Mouse (Mus musculus) thymus, adult 18-20 months (tissue): Measurements from ENCODE around the gene Kctd21.

Source experiments
- DNase-seq, 2 experiments: peaks; one replicate each; pipeline ENCODE4 v3.0.0; 2022; ENCODE audit warnings: mixed read lengths in 2 of 2

Gene Kctd21

DNA sequence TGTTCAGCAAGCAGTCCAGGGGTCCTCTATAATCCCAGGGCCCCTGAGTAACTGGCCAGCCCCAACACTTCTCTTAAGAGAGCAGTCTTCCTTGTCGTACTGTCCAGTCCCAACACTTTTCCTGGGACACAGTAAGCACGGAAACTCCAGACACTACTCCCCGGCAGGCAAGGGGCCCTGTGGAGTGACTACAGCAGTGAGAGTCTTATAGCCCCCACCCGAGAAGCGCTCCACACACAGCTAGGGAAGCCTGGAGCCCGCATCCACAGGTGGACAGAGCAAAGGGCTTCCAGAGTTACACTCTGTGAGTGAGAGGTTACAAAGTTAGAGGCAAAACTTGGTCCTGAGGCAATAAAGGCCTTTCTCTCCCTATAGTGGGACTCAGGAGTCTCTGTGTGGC, 17.3 kb downstream of the Kctd21 start:
- no peak for DNase-seq

DNA sequence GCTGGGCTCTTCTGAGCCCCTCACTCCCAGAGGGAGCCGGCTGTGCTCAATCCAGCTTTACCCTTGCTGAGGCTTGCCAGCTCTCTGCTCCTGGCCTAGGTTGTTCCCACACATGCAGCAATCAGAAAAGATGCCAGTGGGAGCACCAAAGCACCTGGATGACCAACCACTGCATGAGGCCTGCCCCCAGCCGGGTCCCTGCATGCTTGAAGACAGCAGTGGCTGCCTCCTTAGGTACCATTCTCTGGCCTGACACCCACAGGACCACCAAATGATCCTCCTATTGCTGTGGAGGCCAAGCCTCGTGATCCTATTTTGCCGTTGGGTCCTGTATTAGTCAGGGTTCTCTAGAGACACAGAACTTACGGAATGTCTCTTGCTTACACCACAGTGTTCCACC, 18.8 kb downstream of the Kctd21 start:
- no peak for DNase-seq

DNA sequence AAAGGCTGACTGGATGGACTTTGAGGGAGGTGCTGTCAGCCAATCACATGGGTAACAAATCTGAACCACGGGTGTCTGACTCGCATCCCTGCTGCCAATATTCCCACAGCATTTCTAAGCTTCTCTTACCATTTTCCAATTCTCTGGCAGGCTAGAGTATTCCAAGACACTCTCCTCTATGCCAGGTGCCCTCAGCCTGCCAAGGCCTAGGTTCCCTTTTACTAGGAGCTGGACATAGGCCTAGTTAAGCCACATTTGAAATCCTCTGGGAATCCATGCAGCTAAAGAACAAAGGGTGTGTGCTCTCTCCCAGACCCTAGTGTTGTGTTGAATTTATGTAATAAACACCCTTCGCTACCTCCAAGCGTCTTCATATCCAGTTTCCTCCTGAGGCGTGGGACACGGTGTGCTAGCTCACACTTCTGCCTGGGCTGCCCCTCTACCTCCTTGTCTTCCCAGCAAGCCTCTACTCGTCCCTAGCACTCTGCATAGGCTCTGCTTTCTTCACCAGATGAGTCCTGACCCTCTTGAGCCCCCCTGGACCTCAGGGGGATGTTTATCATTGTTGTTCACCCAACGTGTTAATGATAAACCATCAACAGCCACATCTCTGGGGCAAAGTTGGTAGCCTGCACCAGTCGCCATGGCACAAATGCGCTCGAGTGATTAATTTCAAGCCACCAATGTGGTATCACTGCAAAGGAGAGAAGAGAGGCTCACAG, 19.8 kb downstream of the Kctd21 start:
- no peak for DNase-seq

DNA sequence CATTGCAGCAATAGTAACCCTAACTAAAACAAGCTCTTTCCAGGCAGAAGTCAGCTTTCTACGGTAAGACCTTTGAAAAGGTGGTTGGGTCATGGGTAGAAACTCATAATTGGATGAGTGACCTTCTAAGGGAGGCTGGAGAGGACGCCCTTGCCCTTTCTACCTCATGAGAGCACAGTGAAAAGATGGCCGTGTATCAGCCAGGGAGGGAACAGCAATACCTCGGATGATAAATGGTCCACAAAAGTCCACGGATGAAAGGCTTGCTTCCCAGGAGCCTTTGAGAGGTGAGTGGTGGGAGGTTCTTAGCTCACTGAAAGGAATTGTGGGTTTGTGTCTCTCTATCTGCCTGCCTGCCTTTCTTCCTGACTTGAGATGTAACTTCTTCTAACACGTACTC, 21.2 kb downstream of the Kctd21 start:
- no peak for DNase-seq

DNA sequence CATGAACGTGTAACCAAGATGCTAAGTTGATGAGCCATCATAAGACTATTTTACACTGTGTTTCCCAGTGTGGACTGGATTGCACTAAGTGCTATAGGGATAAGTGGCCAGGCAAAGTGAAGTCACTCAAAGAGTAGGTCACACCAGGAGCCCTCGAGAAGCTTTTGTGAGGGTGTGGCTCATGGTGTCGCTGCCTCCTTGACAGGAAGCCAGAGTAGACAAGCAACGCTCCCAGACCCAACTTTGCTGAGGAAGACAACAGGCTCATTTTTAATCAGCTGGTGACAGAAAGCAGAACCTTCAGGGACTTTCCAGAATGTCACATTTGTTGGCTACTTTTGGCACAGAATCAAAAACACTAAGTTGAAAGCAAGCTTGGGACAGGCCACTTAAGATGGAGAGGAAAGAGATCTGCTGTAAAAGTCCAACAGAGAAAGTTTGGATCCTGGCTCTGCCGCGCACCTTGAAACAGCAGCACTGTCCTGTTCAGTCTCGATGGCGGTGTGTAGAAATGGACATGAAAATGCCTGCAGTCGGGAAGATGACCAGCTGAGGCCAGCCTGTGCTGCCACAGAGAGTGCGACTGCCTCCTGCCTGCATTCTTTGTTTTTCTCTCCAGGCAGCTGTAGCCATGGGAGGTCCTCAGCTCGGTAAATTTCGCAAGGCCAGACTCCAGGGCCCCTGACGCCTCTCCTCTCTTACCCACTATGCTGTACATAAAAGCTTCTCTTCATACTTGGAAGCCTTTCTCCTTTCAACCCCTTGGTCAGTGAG, 23.1 kb downstream of the Kctd21 start:
- DNase-seq = no peak

DNA sequence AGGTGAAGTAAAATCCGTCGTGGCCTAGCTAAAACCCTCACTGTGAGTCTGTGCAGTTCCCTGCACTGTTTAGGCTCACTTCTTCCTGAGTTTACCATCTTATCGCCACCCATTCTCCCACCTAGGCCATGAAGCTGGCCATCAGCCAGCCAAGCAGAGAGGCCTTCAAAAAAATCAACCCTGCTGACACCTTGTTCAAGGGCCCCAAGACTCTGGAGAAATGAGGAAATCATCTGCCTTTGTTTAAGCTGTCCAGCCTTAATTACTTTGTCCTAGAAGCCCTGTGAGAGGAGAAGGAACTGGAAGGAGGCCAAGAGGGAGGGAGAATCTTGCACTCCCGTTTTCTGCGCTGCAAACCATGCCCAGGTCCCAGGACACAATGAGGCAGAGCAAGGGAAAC, 24.1 kb downstream of the Kctd21 start:
- no peak for DNase-seq

DNA sequence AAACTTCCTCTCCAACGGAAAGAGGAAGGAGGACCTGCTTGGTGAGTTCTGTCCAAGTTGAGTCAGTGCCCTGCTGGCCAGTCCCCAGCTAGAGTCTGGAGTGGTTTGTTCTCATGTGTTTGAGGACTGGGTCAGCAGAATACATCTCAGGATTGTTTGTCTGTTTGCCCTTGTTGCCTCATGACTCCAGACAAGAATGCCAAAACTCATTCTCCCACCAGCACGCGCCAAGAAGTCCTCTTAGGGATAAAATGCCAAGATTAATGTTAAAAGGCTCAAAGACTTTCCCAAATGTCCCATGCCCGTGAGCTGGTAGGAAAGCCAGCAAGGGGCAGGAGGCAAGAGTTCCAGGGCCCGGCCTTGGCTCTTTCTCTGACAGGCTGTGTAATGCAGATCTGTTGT, 24.7 kb downstream of the Kctd21 start:
- no peak for DNase-seq

DNA sequence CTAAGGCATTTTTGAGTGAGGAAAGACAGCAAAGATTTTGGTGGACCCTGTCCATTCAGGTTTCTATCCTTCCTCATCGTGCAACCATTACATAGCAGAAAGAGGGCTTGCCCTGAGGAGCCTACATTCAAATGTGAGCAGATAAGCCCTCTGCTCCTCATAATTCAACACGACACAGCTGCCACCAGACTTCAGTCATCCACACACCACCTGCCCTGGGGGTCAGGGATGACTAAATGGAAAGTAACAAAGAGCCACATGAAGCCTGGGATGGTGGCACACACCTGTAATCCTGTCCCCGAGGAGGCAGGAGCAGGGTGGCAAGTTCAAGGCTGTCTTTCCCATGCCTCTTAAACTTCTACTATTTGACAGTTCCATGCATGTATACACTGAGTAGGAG, 25.7 kb downstream of the Kctd21 start:
- DNase-seq = no peak

DNA sequence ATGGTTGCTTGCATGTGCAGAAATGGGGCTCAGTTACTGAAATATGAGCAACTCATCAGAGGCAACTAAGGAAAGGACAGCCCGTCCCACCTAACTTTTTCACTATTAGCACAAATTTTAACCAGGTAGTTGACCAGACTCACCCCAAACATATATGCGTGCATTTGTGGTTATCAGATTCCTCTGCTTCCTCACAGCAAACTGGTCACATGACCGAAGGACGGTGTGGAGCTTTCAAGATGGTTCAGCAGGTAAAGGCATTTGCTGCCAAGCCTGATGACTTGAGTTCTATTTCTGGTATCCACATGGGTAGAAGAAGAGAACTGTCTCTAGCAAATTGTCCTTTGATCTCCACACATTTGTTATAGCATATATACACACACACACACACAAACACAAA, 26.2 kb downstream of the Kctd21 start:
- DNase-seq = no peak

DNA sequence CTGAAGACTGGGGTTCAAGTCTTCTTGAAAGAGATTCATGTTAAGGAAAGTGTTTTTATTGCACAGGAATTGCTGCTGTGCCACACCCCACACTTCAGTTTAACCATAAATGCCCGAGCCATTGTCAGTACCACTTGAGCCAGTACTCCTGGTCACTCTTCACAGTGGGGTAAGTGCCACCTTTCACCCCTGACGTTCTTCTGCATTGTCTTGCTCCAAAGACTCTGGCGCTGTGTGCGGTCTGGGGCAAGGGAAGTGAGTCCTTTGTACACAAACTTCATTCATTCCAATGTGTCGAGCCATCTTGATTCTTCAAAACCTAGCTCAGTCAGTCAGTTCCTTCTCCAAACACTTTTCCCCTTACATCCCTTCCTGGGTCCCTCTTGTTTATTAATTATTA, 28.0 kb downstream of the Kctd21 start:
- no peak for DNase-seq

DNA sequence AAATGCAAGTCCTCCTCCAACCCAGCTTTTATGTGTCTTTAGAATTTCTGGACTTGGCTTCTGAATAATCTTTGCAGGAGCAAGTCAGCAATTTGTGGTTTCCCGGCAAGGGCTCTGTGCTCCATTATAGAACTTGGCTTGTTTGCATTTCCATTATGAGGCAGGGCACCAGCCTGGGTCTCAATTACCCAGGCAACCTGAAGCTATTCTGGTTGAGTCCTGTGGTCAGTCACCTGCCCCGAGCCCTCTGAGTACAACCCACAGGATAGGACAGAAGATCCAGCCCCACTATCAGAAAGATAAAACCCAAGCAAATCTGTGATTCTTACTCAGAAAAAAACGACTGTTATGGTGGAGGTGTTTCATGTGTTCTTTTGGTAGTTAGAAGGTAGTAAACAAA, 28.8 kb downstream of the Kctd21 start:
- DNase-seq = no peak

DNA sequence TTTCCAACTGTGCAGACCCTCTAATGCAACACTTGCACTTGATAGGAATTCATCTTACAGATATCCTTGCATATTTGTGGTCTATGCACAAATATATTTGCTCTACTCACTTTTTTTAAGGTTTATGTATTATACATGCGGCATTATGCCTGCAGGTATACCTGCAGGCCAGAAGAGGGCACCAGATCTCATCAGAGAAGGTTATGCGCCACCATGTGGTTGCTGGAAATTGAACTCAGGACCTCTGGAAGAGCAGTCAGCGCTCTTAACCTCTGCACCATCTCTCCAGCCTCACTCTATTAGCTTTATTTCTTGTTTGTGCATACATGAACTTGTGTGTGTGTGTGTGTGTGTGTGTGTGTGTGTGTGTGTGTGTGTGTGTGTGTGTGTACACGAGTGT, 29.3 kb downstream of the Kctd21 start:
- DNase-seq = no peak

DNA sequence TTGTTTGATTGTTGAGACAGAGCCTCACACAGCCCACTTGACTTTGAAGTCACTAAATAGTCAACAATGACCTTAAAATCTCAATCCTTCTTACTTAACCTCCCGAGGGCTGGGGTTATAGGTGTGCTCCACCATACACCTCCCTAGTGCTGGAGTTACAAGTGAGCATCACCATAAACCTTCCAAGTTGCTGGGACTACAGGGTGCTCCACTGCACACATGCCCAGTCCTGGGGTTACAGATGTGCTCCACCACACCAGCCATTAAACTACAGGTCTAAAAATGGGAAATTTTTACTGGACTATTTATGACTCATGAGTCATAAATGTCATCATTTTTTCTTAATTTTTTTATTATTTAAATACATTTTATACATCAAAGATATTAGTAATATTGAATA, 33.8 kb downstream of the Kctd21 start:
- no peak for DNase-seq

DNA sequence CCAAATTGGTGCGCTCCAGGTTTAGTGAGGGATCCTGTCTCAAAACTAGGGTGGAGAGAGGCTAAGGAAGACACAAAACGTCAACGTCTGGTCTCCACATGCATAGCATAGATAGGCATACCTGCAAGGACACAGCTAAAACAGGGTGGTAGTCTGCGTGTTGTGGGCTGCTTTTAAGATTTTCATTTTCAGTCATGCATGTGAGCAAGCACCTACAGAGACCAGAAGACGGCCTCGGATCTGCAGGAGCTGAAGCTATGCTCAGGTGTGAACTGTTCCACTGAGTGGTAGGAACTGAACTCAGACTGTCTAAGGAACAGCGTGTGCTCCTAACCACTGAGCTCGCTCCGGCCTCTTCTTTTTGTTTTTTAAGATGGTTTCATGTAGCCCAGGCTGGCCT, 43.0 kb downstream of the Kctd21 start:
- no peak for DNase-seq

DNA sequence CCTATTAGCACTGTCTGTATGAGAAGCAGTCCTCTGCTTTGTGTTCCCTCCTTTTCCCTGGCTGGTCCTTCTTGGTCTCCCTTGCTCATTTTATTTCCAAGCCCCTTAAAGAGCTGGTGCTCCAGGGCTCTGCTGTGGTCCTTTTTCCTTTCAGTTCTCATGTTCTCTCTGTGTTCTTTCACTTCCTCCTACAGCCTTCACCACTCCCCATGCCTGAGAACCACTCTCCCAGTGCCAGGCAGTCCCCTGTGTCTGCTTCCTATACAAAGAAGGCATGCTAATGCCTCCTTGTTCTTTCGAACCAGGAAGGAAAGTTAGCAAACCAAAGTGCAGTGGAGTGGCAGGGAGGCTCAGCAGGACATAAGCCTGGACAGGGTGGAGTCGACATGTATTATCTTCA, 43.8 kb downstream of the Kctd21 start:
- no peak for DNase-seq

DNA sequence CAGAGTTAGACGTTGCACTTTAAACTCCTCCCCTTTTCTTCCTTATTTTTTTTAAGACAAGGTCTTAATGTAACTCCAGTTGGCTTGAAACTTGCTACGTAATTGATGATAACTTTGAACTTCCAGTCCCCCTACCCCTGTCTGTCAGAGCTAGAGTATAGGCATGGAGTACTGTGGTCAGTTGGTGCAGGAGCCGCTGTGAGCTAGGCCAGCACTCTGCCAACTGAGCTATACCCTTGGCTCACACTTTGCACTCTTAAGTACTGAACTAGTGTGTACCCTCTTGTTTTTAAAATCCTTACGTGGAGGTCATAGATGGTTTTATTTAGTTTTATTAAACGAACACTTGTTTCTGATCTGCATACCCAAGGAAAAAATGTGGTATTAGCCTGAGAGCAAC, 47.2 kb downstream of the Kctd21 start:
- DNase-seq = no peak

DNA sequence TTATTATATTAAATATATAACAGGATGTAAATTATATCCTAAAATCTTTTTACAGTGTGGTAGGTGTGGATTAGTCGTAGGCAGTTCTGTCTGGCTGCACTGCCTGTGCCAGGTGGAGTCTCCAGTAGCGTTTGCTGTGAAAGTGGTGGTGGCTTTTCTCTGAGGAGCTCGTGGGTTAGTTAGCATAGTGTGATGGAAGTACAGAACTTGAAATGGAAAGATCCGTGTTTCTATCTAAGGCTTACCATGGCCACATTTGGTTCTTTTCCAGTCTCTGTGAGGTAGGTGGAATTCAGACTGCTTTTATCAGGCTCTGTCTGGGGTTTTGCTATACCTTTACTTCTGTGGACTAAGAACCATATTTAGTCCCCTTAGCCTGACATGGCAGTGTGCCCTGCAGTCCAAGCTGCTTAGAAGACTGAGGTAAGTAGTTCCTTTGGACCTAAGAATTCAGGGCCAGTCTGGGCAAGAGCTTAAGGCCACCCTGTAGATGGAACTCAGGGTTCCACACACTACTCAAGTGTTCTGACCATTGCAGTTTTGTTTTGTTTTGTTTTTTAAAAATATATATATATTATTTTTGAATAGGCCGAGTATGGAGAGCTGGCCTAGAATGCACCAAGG, 48.5 kb downstream of the Kctd21 start:
- no peak for DNase-seq

DNA sequence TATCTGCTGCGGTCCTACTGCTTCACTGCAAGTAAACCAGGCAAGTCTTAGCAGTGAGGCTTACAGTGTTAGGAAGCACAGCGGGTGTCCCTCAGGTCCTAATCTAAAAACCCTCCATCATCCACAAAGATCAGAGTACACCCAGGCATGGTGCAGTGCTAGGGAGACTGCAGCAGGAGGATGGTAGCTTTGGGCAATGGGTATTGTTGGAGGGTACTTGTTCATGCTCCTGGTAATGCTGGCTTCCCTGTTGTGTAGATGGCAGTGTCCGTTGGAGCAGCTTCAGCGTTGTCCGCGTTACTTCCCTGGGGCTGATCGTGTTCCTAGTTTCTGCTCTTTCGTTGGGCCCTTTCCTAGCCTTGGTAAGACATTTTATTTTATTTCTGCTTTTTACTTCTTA, 50.5 kb downstream of the Kctd21 start:
- DNase-seq = no peak

DNA sequence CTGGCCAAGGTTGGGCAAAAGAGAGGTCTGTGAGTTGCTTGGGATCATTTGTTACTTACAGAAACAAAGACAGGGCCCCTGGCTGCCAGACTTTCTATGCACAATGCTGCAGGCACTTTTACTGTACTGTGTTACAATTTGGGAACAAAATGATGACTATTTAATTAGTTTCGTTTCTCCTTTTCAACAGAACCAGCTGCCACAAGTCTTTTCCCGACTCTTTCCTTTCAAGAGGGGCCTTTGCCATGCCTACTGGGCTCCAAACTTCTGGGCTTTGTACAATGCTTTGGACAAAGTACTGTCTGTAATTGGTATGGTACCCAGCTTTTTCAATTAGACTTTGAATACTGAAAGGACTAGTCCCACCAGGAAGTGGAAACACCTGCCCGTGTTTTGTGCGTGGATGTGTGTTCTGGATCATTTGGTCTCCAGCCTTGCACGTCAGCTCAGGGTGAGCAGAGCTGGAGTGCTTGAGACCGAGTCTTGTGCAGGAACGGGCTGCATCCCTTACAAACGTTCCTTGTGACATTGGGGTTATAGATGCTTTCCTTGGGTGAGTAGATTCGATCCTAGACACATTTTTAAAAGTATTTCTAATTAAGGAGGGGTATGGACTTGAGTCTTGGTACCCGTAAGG, 51.5 kb downstream of the Kctd21 start:
- no peak for DNase-seq

DNA sequence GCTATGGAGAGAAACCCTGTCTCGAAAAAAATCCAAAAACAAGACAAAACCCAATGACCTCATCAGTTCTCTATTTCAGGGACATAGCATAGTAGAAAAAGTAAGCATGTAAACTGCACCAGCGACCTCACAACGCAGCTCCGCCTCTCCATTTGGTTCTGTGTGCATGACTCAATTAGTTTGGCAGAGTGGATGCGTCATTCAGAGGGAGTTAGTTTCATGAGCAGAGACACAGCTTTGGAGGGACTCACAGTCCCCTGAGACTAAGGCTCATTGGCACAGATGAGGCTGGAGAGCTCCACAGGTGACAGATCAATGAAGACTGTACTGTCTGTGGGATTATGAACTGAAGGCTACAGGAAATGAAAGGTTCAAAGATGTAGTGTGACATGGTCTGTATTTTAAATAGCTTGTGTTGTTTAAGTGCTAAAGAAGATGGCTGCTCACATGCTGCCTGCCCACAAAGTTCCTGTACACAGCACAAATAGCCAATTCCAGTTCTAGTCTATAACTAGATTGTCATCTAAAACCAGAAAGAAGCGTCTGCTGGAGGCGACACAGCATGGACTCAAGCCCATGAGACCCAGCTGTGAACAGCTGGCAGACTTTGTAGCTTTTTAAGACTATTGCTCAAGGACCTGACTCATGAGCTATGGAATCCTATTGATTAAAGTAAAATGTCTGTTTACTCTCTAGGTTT, 54.1 kb downstream of the Kctd21 start:
- no peak for DNase-seq

DNA sequence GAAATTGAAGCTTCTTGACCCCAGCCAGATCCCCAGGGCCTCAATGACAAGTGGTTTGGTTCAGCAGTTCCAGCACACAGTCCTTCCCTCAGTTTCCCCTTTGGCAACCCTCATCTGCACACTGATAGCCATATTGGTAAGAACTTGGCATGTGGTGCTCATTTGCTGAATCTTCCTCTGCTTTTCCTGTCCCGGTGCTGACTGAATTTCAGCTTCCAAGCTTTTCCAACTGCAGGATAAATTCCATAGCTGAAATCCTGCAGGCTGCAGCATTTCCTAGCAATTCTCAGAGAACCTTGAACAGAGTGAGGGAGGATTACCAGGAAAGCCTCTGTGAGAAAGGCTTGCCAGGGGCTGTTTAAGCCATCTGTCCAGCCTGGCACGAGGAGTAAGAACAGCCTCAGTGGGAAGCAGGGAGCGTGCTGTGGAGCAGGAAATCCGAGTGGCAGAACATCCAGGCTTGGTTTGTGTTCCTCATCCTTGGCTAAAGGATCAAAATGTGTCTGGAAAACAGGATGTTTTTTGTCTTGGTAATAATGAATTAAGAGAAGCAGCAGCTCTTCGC, 54.8 kb downstream of the Kctd21 start:
- DNase-seq = no peak

DNA sequence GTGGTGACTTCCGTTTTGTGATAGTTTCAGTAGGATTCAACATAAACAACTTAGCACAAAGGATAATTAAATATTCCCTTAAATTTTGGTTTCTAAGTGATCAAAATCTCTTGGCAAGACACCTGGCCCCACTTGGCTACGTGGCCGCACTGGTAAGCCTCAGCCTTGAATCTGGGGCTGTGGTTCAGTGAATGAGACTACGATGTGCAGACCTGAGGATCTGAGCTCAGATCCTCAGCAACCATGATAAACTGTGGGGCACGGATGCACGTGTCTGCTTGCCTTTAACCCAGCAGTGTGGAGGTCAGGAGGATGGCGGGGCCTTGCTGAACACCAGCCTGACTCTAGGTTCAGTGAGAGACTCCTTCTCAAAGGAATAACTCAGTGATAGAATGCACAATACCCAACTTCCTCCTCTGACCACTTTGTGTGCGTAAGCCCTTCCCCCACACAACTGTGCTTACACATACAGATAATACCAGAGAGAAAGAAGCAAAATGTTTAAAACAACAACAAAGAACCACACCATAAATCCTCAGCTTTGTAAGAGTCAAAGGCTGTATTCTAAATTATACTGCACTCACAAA, 55.5 kb downstream of the Kctd21 start:
- DNase-seq = no peak
